Mouse (Mus musculus) hindbrain, embryonic 14.5 days (tissue): ENCODE results near the gene Tubb2b. TPM values are rescaled to one million over a fixed set of nuclear protein-coding genes. Genes with fewer than 3 reads are reported as not detected.
A peak's percentile ranks its signal among the peaks of the same experiment; 100 is the strongest.
"Not testable (repeated sequence)": the region's sequence is repeated elsewhere in the genome, so short reads cannot be mapped to it uniquely, and the experiment has no call there.

ENCODE experiments used
- ATAC-seq: fragments of 200-750 bp; cut with Nextera tagmentation; 2 replicates; pipeline ENCODE4 v1.8.0; 2017; ENCODE audit warnings: moderate number of reproducible peaks, mild to moderate bottlenecking, moderate TSS enrichment, moderate library complexity; ENCODE audit not compliant: low FRiP score
- DNase-seq: peaks from one replicate; pipeline ENCODE4 v3.0.0-alpha.2; 2015; ENCODE audit warnings: low spot score
- H3K27ac ChIP-seq: fragments of 300-500 bp; sonication (generic); 2 replicates; pipeline ENCODE4 v1.5.1; 2014; ENCODE audit warnings: mild to moderate bottlenecking, moderate library complexity
- H3K27me3 ChIP-seq: fragments of 300-500 bp; sonication (generic); 2 replicates; pipeline ENCODE4 v1.6.1; 2014; ENCODE audit warnings: mild to moderate bottlenecking, low read length, mixed read lengths; ENCODE audit not compliant: control insufficient read depth, insufficient read depth
- H3K36me3 ChIP-seq: fragments of 300-500 bp; sonication (generic); replicated peaks from 2 replicates; pipeline ENCODE4 v1.6.1; 2014; ENCODE audit not compliant: control insufficient read depth, insufficient read depth
- H3K4me1 ChIP-seq: fragments of 300-500 bp; sonication (generic); replicated peaks from 2 replicates; pipeline ENCODE4 v1.6.1; 2014; ENCODE audit warnings: antibody characterized with exemption, low read length, mixed read lengths; ENCODE audit not compliant: control insufficient read depth, insufficient read depth
- H3K4me2 ChIP-seq: fragments of 300-500 bp; sonication (generic); replicated peaks from 2 replicates; pipeline ENCODE4 v1.6.1; 2014; ENCODE audit warnings: mild to moderate bottlenecking, moderate library complexity
- H3K4me3 ChIP-seq: fragments of 300-500 bp; sonication (generic); replicated peaks from 2 replicates; pipeline ENCODE4 v1.5.1; 2014; ENCODE audit warnings: mild to moderate bottlenecking, low read length
- H3K9ac ChIP-seq: fragments of 300-500 bp; sonication (generic); 2 replicates; pipeline ENCODE4 v1.6.1; 2014
- H3K9me3 ChIP-seq: fragments of 300-500 bp; sonication (generic); 2 replicates; pipeline ENCODE4 v1.6.1; 2016; ENCODE audit warnings: low read length; ENCODE audit not compliant: control insufficient read depth
- WGBS: fragments of 180-500 bp; shearing (Covaris S2); extraction: QIAGEN DNeasy Blood & Tissue Kit; methylation state at CpG from one replicate; pipeline ENCODE4 v1.1.7; 2014; 5-methylcytosine and 5-hydroxymethylcytosine counted together
- polyA plus RNA-seq: library from polyadenylated mRNA; unstranded; fragments of >200 nt; fragmentation: Nextera tagmentation; extraction: Ambion mirVana; gene quantifications from 2 replicates; pipeline ENCODE4 v1.2.1, GENCODE M21; 2014

Tubb2b gene
- polyA plus RNA-seq, 1 experiment from 2014 or later = 682 TPM

DNA sequence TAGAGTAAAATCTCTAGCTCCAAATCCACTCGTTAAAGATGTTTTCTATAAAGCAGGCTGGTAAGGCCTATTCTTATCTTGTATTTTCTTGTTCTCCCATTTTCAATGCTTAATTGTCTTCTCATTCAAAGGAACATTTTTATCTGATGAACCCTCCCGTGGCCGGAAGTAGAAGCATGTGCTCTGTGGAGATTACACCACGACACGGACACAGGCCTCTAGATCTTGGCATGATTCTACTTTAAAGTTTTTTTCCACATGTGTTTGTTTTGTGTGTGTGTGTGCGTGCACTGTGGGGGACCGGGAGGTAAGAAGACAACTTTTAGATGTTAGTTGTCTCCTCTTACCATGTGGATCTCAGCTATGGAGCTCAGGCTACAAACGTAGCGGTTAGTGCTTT is 28.4 kb downstream of the Tubb2b start:
- no peaks in the 10 kb centered on the region for H3K27me3 ChIP-seq
- H3K9me3 ChIP-seq = no peaks in the 10 kb centered on the region
- H3K36me3 ChIP-seq = no peaks in the 10 kb centered on the region
- no peak overlapping the region for H3K27ac ChIP-seq
- H3K4me1 ChIP-seq = no peaks in the 10 kb centered on the region
- no peak overlapping the region for H3K4me2 ChIP-seq
- no peak overlapping the region for H3K9ac ChIP-seq
- no peak overlapping the region for H3K4me3 ChIP-seq
- DNase-seq (no peak), ATAC-seq (no peak)
- 83% methylated on average over 9 of the region's 9 CpGs for WGBS

GRCm38 (mm10) chr13:34101247-34101646 is 29.0 kb downstream of the Tubb2b start:
- Histone ChIP-seq H3K9ac (no peak overlapping the region), H3K36me3 (no peaks in the 10 kb centered on the region), H3K4me3 (no peak overlapping the region), H3K4me2 (no peak overlapping the region), H3K4me1 (peaks cover 6% of the 10 kb centered on the region), H3K27me3 (no peaks in the 10 kb centered on the region), H3K27ac (no peak overlapping the region), H3K9me3 (no peaks in the 10 kb centered on the region)
- DNase-seq = no peak
- ATAC-seq = no peak
- WGBS = 95% methylated on average over 10 of the region's 10 CpGs

DNA sequence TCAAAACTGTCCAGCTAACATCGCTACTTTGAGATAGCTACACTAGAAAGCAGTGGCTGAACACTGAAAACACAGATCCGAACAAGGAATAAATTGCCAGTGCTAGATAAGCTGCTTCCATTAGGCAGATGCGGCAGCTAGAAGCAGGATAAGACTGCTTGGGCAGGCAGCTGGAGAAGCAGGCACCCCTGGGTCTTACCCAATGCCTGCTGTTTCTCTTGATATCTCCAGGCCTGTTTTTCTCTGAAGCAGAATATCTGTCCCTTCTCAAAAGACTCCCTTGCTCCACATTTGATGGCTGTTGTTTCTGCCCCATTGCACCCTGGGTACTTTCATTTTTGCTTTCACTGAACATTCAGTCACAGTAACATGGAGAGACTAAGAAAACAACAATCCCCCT is 29.5 kb downstream of the Tubb2b start:
- Histone ChIP-seq H3K4me1 (peaks cover 11% of the 10 kb centered on the region), H3K36me3 (no peaks in the 10 kb centered on the region), H3K4me3 (no peak overlapping the region), H3K9me3 (no peaks in the 10 kb centered on the region), H3K4me2 (no peak overlapping the region), H3K9ac (no peak overlapping the region), H3K27ac (0 out of 2 replicates have a peak overlapping the region, but pooled peaks have one; percentile 29), H3K27me3 (no peaks in the 10 kb centered on the region)
- WGBS = 85% methylated on average over 3 of the region's 3 CpGs
- DNase-seq = no peak
- no peak for ATAC-seq

DNA sequence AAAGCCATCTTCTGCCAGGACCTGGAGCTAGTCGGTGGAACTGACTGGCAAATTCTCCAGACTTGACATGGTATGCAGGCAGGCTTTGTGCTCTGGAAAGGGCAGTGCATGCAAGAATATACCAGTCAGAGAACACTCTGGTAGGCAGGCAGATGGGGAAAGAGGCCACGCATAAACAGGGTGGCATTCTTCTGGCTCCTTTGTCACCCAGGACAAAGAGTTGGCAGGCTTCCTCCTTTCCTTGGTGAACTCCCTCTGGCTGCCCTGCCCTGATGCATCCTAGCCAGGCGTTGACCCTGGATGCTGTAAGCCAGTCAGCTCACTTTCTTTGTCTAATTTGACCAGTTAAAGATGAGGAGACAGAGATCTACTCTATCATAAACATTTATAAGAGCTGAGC is 33.2 kb downstream of the Tubb2b start:
- ATAC-seq = no peak

GRCm38 (mm10) chr13:34096455-34096854 is 33.8 kb downstream of the Tubb2b start:
- peaks cover 18% of the 10 kb centered on the region for H3K4me1 ChIP-seq
- H3K9ac ChIP-seq = peak overlapping the region; percentile 41; the same call in 1 of the 2 replicates
- no peak for DNase-seq
- peak overlapping the region; percentile 24 for H3K4me2 ChIP-seq
- peak; percentile 77 for ATAC-seq
- no peaks in the 10 kb centered on the region for H3K36me3 ChIP-seq
- WGBS = 52% methylated on average over 4 of the region's 4 CpGs
- H3K4me3 ChIP-seq = no peak overlapping the region
- H3K27me3 ChIP-seq = no peaks in the 10 kb centered on the region
- no peaks in the 10 kb centered on the region for H3K9me3 ChIP-seq
- peak overlapping the region; percentile 85 for H3K27ac ChIP-seq

More for the DNA sequence above, 33.2 kb downstream of the Tubb2b start:
- Histone ChIP-seq H3K9me3 (no peaks in the 10 kb centered on the region), H3K4me1 (peaks cover 18% of the 10 kb centered on the region), H3K4me3 (no peak overlapping the region), H3K27ac (peak overlapping the region; percentile 85; the same call in 1 of the 2 replicates), H3K36me3 (no peaks in the 10 kb centered on the region), H3K4me2 (no peak overlapping the region), H3K9ac (no peak overlapping the region), H3K27me3 (no peaks in the 10 kb centered on the region)
- no peak for DNase-seq
- 40% methylated on average over 3 of the region's 3 CpGs for WGBS

DNA sequence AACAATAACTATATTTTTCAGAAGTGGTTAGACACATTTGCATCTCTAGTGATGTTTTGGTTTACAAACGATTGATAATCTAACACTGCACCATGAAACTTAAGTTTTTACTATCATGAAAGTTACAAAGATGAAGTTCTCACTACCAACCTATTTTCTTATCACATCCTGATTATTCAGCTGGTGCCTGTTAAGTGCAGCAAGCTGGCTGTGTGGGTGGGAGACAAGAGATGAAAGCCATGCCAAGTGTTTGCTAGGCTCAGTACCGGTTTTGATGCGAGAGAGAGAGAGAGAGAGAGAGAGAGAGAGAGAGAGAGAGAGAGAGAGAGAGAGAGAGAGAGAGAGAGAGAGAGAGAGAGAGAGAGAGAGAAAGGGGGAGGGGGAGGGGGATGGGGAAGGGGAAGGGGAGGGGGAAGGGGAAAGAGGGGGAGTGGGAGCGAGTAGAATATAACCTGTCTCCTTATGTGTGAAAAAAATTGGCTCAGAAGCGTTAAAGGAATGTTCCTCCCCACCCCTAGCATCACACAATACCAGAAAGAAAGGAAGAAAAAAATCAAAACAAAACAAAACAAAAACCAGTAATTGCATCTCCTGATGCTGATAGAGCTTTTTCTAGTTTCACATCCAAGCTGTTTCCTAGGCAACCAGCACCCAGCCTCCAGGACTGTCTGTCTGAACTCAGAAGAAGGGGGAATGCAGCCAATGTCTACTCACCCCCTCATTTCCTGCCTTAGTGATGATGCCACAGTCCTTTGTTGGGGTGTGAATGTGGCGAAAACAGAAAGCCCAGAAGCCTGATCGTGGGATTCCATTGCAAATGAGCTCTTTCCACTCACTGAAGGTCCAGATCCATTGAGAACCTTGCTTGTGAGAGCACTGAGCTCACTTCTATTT is 34.5 kb downstream of the Tubb2b start:
- Histone ChIP-seq H3K9ac (peak overlapping the region; percentile 41), H3K36me3 (no peaks in the 10 kb centered on the region), H3K4me1 (peaks cover 18% of the 10 kb centered on the region), H3K4me3 (no peak overlapping the region), H3K4me2 (peak overlapping the region; percentile 24), H3K9me3 (no peaks in the 10 kb centered on the region), H3K27me3 (no peaks in the 10 kb centered on the region), H3K27ac (peak overlapping the region; percentile 85)
- DNase-seq (peak; percentile 76), ATAC-seq (peak; percentile 94)
- WGBS = 21% methylated on average over 6 of the region's 7 CpGs

DNA sequence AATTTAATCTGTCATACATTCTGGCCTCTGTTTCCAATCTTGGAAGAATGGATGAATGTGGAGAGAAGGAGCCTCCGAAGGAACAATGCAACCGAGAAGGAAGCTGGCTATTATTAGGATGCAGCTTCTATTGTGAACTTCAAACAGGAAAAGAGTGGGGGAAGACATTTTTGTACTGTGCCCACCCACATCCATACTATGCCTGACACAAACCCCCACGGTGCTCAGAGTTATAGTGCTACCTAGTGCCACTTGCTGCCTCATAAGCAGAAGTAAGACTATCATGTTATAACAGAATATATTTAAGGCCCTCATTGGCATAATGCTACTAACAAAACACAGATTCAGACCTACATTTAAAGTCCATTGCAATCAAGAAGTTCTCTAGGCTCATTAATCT is 40.9 kb downstream of the Tubb2b start:
- Histone ChIP-seq H3K27me3 (no peaks in the 10 kb centered on the region), H3K4me2 (peak overlapping the region; percentile 35), H3K4me3 (no peak overlapping the region), H3K4me1 (peaks cover 31% of the 10 kb centered on the region), H3K27ac (peak overlapping the region; percentile 81), H3K36me3 (no peaks in the 10 kb centered on the region), H3K9ac (peak overlapping the region; percentile 41; the same call in 1 of the 2 replicates), H3K9me3 (no peaks in the 10 kb centered on the region)
- DNase-seq (no peak), ATAC-seq (no peak)
- 29% methylated on average over 3 of the region's 3 CpGs for WGBS

DNA sequence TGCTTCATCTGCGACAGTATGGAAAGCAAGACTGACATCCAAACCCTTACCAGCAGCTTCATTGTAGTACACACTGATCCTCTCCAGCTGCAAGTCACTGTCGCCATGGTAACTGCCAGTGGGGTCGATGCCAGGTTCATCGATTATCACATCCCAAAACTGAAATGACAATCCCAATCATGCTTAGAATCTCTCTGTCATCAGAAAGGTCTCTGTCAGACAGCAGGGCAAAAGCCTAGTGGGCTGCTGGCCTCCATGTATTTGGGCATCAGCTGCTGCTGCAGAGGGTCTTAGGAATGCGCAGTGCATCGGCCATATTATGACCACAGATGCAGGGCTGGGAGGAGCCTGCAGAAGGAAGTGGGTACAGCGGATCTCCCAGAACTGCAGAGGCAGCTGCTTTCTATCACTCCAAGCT is 41.4 kb downstream of the Tubb2b start:
- H3K9me3 ChIP-seq = no peaks in the 10 kb centered on the region
- no peak overlapping the region for H3K4me3 ChIP-seq
- H3K9ac ChIP-seq = peak overlapping the region; percentile 41
- H3K27ac ChIP-seq = peak overlapping the region; percentile 81
- peak overlapping the region; percentile 35 for H3K4me2 ChIP-seq
- DNase-seq (peak; percentile 73), ATAC-seq (peak; percentile 85)
- H3K4me1 ChIP-seq = peaks cover 31% of the 10 kb centered on the region
- H3K36me3 ChIP-seq = no peaks in the 10 kb centered on the region
- no peaks in the 10 kb centered on the region for H3K27me3 ChIP-seq
- WGBS = 22% methylated on average over 7 of the region's 7 CpGs

GRCm38 (mm10) chr13:34088201-34088649 is 42.0 kb downstream of the Tubb2b start:
- WGBS = 32% methylated on average over 5 of the region's 5 CpGs
- not testable (repeated sequence) for DNase-seq, H3K36me3 ChIP-seq, H3K9me3 ChIP-seq, H3K4me3 ChIP-seq, H3K27me3 ChIP-seq
- peak overlapping the region; percentile 41 for H3K9ac ChIP-seq
- peak overlapping the region; percentile 35 for H3K4me2 ChIP-seq
- ATAC-seq = peak; percentile 47
- H3K27ac ChIP-seq = peak overlapping the region; percentile 81
- peaks cover 31% of the 10 kb centered on the region for H3K4me1 ChIP-seq
